Mouse (Mus musculus): ENCODE measurements around the gene Pagr1a. TPM values are rescaled to one million over a fixed set of nuclear protein-coding genes. Genes with fewer than 3 reads are reported as not detected.

The Pagr1a gene
- total RNA-seq, 2 experiments from 2014 or later = 8.3 to 10.7 TPM

GRCm38 (mm10) chr7:127020901-127021562 is 3.9 kb upstream of the Pagr1a start, which contains the start of the genes Gm42742 and Prrt2:
Gene Gm42742 (minus strand): TSS chr7:127021097.
Gene Prrt2 (minus strand): TSS chr7:127021211.
- peak; percentile 61 to 63 for DNase-seq

- DNase-seq = no peak
These were observed 3.3 kb upstream of the Pagr1a start for GRCm38 (mm10) chr7:127020491-127020890.

- peak in 1 of 2 experiments; percentile 26 for DNase-seq
These were observed 2.9 kb upstream of the Pagr1a start for GRCm38 (mm10) chr7:127020031-127020430.

DNA sequence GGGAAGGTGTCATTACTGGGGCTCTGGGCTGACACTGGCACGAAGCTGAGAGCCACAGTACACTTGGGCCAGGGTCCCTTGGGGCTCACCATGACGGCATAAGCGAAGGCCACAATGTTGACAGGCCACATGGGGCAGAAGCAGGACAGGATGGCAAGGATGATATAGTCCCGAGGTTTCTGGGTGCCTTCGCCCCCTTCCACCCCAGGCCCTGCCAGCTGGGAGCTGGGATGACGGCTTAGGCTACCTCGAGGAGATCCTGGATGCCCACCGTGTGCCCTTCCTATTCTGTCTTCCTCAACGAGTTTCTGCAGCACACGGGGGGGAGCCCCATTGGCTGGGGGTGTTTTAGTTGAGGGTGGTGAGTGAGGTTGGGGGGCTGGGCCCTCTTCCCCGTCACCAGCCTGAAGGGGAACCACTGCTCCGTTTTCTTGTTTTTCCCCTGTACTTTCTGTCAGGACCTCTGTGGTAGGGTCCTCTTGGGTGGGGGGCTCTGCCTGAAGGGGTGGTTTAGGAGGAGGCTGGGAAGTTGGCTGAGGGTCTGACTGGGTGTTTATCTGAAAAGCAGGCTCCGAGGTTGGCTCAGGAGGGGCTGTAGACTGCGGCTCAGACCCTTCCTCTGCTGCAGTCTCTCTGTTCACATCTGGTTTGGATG is 2.3 kb upstream of the Pagr1a start:
- DNase-seq = no peak

DNA sequence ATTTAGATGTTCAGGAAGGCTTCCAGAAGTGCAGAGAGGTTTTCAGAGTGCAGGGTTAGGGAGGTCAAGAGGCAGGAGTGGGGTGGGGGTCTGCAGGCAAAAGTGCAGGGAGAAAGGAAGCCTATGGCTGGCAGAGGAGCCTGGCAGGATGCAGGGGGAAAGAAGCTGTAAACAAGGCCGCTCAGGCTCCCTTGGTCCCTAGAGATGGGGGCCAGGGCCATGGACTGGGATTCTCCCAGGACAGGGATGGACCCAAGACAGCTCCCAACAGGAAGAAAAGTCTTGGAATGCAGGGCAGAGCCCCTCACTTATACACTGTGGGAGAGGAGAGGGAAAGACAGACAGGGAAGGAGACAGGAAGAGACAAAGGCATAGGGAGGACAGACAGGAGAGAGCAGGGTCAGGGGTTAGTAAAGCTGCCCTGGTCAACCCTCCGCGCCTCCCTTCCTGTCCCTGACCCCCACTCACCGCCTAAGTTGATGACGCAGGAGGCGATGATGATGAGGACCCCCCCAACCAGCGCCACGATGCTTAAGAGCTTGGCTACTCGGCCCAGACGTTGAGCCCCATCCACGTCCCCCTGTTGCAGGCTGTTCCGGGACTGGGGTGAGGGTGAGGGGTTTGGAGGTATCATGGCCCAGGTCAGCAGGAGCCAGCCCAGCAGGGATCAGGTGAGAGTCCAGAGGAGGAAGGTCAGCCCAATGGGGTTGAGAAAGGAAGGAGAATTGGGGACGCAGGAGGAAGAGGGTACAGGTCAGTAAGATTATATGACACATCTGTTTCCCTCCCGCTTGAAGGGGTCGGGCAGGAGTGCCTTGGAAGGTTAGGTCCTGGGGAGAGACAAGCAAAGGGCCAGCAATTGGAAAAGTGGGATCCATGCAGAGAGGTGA is 1.5 kb upstream of the Pagr1a start:
- DNase-seq = no peak

DNA sequence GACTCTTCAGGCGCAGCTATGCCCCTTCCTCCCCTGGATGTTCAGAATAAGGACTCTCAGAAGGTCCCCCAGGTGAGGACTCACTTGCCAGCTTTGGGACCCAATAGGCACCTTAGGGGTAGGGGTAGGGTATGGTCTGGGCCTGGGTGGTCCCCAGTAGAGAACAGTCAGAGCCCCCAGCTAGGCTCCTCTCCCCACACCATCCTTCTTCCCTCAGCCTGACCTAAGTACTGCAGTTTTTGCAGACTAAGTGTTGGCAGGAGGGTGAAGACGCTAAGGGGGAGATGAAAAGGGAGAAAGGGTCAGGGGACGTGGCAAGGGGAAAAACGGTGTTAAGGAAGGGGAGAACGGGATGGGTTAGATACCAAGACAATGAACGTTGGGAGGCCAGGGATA is 796 bp upstream of the Pagr1a start:
- DNase-seq = no peak

DNA sequence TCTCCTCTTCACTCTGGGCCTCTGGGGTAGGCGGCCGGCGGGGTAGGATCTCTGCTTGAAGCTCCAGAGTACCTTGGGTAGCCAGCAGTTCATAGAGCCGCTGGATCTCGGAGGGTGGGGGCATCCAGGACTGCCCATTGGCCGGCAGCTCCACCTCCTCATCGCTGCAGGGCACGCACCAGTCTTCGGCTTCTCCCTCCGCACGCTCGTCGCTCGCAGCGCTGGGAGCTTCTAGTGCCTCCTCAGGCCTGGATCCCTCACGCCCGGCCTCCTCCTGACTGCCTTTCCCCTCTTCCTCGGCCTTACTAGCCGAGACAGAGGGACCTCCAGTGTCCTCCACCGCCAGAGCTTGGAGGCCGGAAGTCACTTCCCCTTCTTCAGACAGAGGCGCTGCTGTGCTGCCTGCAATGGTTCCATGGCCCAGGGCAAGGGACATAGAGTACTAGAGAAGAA is 640 bp downstream of the Pagr1a start:
- no peak for DNase-seq

DNA sequence TGATC is 869 bp downstream of the Pagr1a start, which contains the start of gene Pagr1b:
Gene Pagr1b, minus strand, starts transcription at position 4 of the 5 bp plus-strand sequence.
- DNase-seq = no peak

GRCm38 (mm10) chr7:127016081-127016480 is 1.1 kb downstream of the Pagr1a start:
- no peak for DNase-seq

- peak in 1 of 2 experiments; percentile 11 for DNase-seq
These were observed 2.2 kb downstream of the Pagr1a start for GRCm38 (mm10) chr7:127014993-127015392.

DNA sequence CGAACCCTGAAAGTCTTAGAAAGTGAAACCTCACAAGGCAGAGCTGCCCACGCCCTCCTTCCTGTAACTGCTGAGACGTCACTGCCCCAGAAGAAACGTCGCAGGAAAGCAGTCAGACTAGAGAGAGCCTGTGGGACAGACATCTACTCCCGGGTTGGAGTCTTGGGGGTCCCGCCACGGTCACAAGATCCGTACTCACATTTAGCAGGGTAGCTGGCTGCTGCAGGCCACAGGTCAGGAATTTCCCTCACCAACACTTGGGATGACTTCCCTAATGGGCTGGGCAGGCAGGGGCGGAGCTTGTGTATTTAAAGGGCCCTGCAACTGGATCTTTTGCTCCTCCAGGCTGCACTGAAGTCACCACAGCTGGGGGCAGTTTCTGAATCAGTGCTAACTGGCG is 2.8 kb downstream of the Pagr1a start, which contains the start of gene Mvp:
Gene Mvp, minus strand, starts transcription at position 302 of the 400 bp plus-strand sequence.
- peak; percentile 89 to 91 for DNase-seq

GRCm38 (mm10) chr7:127013385-127013784 is 3.8 kb downstream of the Pagr1a start:
- DNase-seq = peak in 1 of 2 experiments; percentile 12

- DNase-seq = no peak
These were observed 4.3 kb downstream of the Pagr1a start for GRCm38 (mm10) chr7:127012845-127013244.

DNA sequence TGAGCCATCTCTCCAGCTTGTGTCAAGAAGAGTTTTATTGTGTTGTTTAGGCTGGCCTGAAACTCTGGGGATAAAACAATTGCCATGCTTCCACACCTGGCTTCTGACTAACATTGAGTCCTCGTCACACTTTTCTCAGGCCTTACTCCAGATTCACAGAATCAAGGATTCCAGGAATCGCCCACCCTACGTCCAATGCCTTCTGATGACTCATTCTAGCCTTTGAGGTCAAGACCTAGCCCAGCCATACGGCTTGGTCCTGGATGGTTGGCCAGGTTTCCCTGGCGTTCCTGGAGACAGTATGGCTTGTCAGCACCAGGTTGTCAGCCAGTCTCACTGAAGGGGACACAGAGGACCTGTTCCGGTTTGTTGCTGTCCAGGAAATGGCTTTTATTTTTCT is 4.8 kb downstream of the Pagr1a start:
- DNase-seq = no peak

DNA sequence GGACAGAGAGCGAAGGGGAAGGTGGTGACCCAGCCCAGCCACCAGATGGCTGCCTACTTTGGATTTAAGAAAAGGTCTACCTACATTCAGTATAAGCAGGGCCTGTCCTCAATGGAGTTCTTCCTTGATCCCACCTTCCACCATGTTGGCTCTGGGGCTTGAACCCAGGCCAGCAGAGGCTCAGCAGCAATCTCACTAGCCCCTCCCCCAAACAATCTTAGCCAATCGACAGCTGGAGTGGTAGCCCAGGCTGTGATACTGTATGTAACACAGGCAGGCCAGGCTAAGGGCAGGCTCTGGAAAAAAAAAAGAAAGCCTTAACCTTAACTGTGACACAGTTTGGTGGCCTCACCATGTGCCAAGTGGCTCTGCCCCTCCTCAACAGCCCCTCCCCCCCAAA is 5.4 kb downstream of the Pagr1a start:
- DNase-seq = no peak

GRCm38 (mm10) chr7:127011051-127011450 is 6.1 kb downstream of the Pagr1a start:
- no peak for DNase-seq

DNA sequence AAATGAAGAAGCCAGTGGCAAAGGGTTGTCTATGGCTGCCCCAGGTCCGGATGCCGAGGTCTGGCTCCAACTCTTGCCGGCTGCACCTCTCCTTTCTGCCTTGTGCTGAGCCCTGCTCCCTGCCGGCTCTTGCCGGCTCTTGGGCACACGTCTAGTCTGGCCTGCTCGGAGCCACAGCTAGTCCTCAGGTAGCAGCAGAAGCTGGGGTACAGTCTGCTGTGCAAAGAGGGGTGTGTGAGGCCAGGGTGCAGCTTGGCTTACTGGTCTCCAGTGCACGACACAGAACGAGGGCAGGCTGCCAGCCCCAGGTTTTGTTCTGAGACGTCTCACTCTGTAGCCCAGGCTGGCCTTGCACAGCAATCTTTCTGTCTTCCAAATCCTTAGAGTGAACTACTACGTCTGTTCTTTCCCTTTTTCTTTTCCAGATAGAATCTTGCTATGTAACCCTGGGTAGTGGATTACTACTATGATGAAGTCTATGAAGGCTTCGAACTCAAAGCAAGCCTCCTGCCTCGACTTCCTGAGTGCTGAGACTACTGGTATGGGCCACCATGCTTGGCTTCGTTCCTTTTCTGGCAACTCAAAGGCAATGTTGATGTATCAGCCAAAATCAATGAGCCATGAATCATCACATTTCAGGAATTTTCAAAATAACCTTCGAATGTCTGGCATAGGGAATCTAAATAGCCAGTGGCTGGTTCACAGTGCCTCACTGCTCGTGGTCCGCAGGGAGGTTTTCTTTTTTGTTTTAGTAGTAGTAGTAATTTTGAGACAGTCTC is 7.7 kb downstream of the Pagr1a start:
- DNase-seq = peak in 1 of 2 experiments; percentile 15

- DNase-seq = peak; percentile 85 to 93
These were observed 8.7 kb downstream of the Pagr1a start for GRCm38 (mm10) chr7:127008239-127009019.

GRCm38 (mm10) chr7:127007313-127008024 is 9.7 kb downstream of the Pagr1a start:
- DNase-seq = peak in 1 of 2 experiments; percentile 23

- DNase-seq = no peak
These were observed 12.9 kb downstream of the Pagr1a start for GRCm38 (mm10) chr7:127004122-127004875.

All from heart, adult 18-20 months (tissue).